Mouse (Mus musculus) T-cell, adult 2 months (primary cell): ENCODE measurements around the gene Cdc42ep4.

ENCODE experiments used
- DNase-seq: peaks from one replicate; pipeline ENCODE4 v3.0.0; 2022; ENCODE audit warnings: low spot score

The Cdc42ep4 gene

GRCm38 (mm10) chr11:113777878-113778464 is 26.3 kb upstream of the Cdc42ep4 start:
- DNase-seq = no peak

- DNase-seq = no peak
These were observed 25.3 kb upstream of the Cdc42ep4 start for GRCm38 (mm10) chr11:113776851-113777511.

GRCm38 (mm10) chr11:113774773-113775172 is 23.1 kb upstream of the Cdc42ep4 start:
- no peak for DNase-seq

GRCm38 (mm10) chr11:113773191-113773590 is 21.5 kb upstream of the Cdc42ep4 start:
- DNase-seq = no peak

GRCm38 (mm10) chr11:113771187-113771586 is 19.5 kb upstream of the Cdc42ep4 start:
- no peak for DNase-seq

GRCm38 (mm10) chr11:113768356-113768755 is 16.7 kb upstream of the Cdc42ep4 start:
- DNase-seq = no peak

GRCm38 (mm10) chr11:113767285-113767684 is 15.6 kb upstream of the Cdc42ep4 start:
- DNase-seq = no peak

GRCm38 (mm10) chr11:113766284-113766985 is 14.8 kb upstream of the Cdc42ep4 start:
- DNase-seq = no peak

- no peak for DNase-seq
These were observed 12.6 kb upstream of the Cdc42ep4 start for GRCm38 (mm10) chr11:113764132-113764849.

GRCm38 (mm10) chr11:113763449-113763848 is 11.8 kb upstream of the Cdc42ep4 start:
- DNase-seq = no peak

GRCm38 (mm10) chr11:113762136-113762797 is 10.6 kb upstream of the Cdc42ep4 start:
- no peak for DNase-seq

- DNase-seq = no peak
These were observed 10.0 kb upstream of the Cdc42ep4 start for GRCm38 (mm10) chr11:113761646-113762045.

GRCm38 (mm10) chr11:113760476-113760875 is 8.8 kb upstream of the Cdc42ep4 start:
- DNase-seq = no peak

- no peak for DNase-seq
These were observed 7.2 kb upstream of the Cdc42ep4 start for GRCm38 (mm10) chr11:113758851-113759250.

- DNase-seq = no peak
These were observed 4.9 kb upstream of the Cdc42ep4 start for GRCm38 (mm10) chr11:113756578-113756977.

GRCm38 (mm10) chr11:113755878-113756277 is 4.2 kb upstream of the Cdc42ep4 start:
- no peak for DNase-seq

- no peak for DNase-seq
These were observed 3.2 kb upstream of the Cdc42ep4 start for GRCm38 (mm10) chr11:113754845-113755244.

- no peak for DNase-seq
These were observed 1.2 kb upstream of the Cdc42ep4 start for GRCm38 (mm10) chr11:113752685-113753430.

- DNase-seq = no peak
These were observed 529 bp upstream of the Cdc42ep4 start for GRCm38 (mm10) chr11:113752158-113752661.

- DNase-seq = peak; percentile 57
These were observed 854 bp downstream of the Cdc42ep4 start for GRCm38 (mm10) chr11:113750571-113751483.
